Mouse (Mus musculus) neutrophil, adult 83 days (primary cell): ENCODE results near the gene Bspry. TPM values are rescaled to one million over a fixed set of nuclear protein-coding genes. Genes with fewer than 3 reads are reported as not detected.

Experiments used
- total RNA-seq, 2 experiments: library from RNA; stranded (reverse); gene quantifications; one replicate each; pipeline ENCODE4 v1.2.4; 2023

The Bspry gene
- total RNA-seq = not detected

DNA sequence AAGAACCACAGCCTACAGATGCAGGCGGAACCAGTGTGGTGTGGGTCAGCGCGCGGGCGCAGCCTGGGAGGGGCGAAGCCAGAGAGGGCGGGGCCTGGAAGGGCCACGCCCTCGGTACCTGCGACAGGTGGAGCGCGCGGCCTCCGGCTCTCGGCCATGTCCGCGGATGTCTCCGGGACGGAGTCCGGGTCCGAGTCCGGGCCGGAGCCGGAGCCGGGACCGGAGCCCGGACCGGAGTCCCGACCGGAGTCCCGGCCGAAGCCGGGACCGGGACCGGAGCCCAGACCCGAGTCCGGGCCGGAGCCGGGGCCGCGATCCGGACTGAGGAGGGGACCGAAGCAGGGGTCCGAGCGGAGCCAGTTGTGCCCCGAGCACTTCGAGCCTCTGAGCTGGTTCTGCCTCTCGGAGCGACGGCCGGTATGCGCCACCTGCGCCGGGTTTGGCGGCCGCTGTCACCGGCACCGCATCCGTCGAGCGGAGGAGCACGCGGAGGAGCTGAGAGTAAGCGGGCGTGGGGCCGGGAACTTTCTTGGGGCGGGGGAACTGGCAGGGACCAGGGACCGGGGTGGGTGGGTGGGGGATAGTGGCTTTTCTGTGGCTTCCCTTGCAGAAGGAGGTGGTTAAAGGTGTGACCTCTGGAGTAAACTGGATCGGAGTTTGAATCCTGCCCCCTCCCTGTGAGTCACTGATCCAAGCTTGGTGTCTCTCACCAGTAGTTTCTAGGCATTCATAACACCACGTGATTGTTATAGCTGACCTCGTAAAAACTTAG is at the start of gene Bspry:
Gene Bspry, plus strand, starts transcription at position 117 of the 772 bp plus-strand sequence.

DNA sequence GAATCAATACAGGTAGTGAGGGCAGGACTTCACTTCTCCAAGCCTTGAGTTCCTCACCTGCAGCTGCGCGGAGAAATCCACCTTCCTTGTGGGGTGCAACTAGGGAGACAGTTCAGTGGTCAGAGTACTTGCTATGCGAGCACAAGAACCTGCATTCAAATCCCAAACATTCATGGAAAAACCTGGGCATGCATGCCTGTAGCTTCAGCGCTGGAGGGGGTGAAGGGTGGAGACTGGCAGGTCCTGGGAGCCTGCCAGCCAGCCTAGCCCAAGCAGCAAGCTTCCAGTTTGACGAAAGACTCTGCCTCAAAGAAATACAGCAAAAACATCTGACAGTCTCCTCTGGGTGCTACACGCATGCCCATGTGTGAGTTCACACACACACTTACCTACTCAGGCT is 44.8 kb upstream of the Bspry start, which contains the start of gene Rnf183:
Gene Rnf183, minus strand, starts transcription at position 172 of the 400 bp plus-strand sequence.

DNA sequence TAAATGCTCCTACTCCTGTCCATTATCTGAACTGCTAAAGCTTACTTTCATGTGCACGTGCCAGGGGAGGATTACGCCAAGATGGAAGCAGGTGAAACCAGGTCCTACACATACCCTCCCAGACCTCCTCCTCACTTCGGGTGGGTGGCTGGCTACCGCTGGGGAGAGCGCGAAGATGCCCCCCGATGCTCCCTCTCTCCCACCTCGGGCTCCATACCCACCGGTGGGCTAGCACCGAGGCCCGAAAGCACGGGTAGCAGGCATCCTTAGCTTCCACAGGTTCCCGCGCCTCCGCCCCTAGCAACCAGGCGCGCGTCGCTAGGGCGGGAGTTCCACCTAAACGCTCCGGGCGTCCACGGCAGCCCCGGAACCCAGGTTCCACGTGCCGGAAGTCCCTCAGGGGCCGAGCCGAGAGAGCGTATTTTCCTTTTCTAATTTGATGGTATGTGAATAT is 9.2 kb upstream of the Bspry start, which contains the start of gene Wdr31:
Gene Wdr31, minus strand, starts transcription at position 299 of the 454 bp plus-strand sequence.

GRCm38 (mm10) chr4:62503374-62503970 is 23.6 kb downstream of the Bspry start, which contains the start of gene Hdhd3:
Hdhd3 (minus strand) TSS chr4:62503467.

GRCm38 (mm10) chr4:62519849-62520233 is 40.0 kb downstream of the Bspry start, which contains the start of gene Alad:
Alad (minus strand) TSS chr4:62519918.

DNA sequence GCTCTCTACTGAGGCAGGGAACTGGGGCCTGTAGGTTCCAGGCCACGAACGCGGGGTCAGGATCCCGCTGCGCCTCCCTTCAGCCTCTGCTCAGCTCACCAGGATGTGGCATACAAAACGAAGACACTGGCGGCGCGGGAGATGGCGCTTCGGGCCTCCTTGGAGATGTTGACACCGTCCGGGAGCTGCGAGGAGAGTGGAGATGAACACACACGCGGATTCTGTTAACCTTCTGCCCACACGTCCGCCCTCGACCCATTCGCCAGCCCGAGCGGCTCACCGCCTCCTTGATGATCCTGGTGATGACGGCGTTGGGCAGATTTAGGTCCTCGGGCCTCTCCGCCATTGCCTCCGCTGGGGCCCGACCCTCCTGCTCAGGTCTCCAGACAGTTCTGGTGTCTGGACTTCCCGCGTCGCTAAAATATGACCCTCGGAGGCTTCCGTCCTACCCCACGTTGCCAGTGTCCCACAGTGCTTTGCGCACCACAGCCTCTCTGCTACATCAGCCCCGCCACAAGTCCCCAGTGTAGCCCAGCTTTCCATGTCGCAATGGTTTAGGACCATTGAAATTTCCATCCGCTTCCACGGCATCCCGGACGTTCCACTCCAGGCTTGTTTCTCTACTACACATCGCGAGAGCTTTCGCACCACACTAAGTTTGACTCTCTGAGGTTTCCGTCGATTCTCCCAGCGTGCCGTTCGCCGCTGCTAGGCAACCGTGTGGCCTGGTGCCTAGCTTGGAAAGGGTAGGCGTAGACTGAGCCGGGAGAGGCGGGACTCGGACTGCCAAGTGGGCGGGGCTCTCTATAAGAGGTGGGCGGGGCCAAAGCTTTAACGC is 45.0 kb downstream of the Bspry start, which contains the start of the genes Pole3 and 4933430I17Rik:
Gene Pole3, minus strand, starts transcription at position 418 of the 838 bp plus-strand sequence.
Gene 4933430I17Rik, plus strand, starts transcription at position 719 of the 838 bp plus-strand sequence.

Other genes with a start within 250 kb of the Bspry start
- gene Zfp37, start 249.0 kb upstream of the Bspry start, total RNA-seq = not detected
- gene Slc31a2, start 217.5 kb upstream of the Bspry start, total RNA-seq = 10 to 100 TPM; 54.1 to 57.5 TPM
- 10 to 100 TPM; 79.1 to 90.5 TPM for gene Fkbp15, start 119.5 kb upstream of the Bspry start, total RNA-seq
- gene Slc31a1, start 119.3 kb upstream of the Bspry start, total RNA-seq = 10 to 100 TPM; 11.5 to 13.3 TPM
- 10 to 100 TPM; 38.3 to 41.6 TPM for gene Cdc26, start 71.4 kb upstream of the Bspry start, total RNA-seq
- 1 to 10 TPM; 8.6 to 9.6 TPM for gene Prpf4, start 71.3 kb upstream of the Bspry start, total RNA-seq
- gene Rnf183, start 44.8 kb upstream of the Bspry start, total RNA-seq = not detected
- 1 to 10 TPM in 1 of 2 experiments, not detected in 1; 1.3 TPM for gene Wdr31, start 9.2 kb upstream of the Bspry start, total RNA-seq
- 1 to 10 TPM in 1 of 2 experiments, under 1 TPM in 1; 0.37 to 1.1 TPM for gene Hdhd3, start 23.4 kb downstream of the Bspry start, total RNA-seq
- gene Alad, start 39.9 kb downstream of the Bspry start, total RNA-seq = 10 to 100 TPM; 35.6 to 53.8 TPM
- gene Pole3, start 45.0 kb downstream of the Bspry start, total RNA-seq = 10 to 100 TPM; 16.0 to 23.5 TPM
- not detected for gene 4933430I17Rik, start 45.3 kb downstream of the Bspry start, total RNA-seq
- gene Rgs3, start 79.8 kb downstream of the Bspry start, total RNA-seq = 10 to 100 TPM; 71.8 to 78.5 TPM